Mouse (Mus musculus) T-helper 17 cell (primary cell): ENCODE measurements at regions not wholly inside any gene's neighbourhood (a gene's known extent, or its start where the extent isn't known, plus 50 kb on each side); places are given as distances from the start of the nearest gene placed in this dataset.

Experiments
- in situ Hi-C, 2 experiments: fragments of 300-600 bp; cut with MboI, MseI; formaldehyde crosslinking; loops; 1 replicate in 1 of 2; 2 replicates in 1 of 2; pipeline ENCODE4 v1.15.1; 2025; ENCODE audit warnings: high pct_unique_total_duplicates in 2 of 2

DNA sequence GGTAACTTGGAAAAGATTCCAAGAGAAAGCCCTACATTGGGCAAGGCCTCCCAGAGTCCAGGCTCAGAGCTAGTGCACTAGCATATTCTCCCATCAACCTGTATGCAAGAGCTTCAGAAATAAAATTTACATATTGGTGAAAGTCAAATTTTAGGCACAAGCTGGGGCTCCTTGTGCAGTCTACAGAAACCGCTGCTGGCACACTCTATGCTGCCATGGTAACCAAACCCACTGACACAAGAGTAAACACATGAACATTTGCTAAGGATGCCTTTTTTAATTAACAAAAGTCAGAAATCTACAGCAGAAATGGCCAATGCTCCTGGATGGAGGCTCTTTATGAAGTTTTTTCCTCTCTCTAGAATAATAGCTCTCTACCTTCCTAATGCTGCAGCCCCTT, 75.9 kb upstream of the Gm9747 start:
- in situ Hi-C loops: no loop called here

GRCm38 (mm10) chr1:82158466-82158865, 74.4 kb upstream of the Gm9747 start:
- in situ Hi-C loops: no loop called here

- in situ Hi-C loops: no loop called here
Measured at GRCm38 (mm10) chr1:82159201-82159600, 73.7 kb upstream of the Gm9747 start.

- in situ Hi-C loops: no loop called here
Measured at GRCm38 (mm10) chr1:82162926-82163325, 70.0 kb upstream of the Gm9747 start.

GRCm38 (mm10) chr1:82168158-82168557, 64.8 kb upstream of the Gm9747 start:
- in situ Hi-C loops: no loop called here

DNA sequence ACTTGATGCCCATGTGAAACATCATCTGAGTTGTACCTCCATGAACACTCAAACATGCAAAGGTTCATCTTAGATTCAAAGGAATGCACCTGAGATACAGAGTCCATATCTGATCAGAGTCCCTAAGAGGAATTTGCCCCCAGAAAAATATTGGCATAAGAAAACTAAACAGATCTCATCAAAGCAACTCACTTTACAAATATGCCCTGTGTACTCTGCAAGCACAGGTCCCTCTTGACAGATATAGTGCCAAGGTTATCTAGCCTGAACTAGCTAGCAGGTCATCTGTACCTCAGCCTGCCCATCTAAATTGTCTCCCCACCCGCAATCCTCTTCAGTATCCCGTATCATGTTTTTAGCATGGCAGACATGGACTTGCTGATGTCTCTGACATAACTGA, 64.0 kb upstream of the Gm9747 start:
- in situ Hi-C loops: no loop called here

DNA sequence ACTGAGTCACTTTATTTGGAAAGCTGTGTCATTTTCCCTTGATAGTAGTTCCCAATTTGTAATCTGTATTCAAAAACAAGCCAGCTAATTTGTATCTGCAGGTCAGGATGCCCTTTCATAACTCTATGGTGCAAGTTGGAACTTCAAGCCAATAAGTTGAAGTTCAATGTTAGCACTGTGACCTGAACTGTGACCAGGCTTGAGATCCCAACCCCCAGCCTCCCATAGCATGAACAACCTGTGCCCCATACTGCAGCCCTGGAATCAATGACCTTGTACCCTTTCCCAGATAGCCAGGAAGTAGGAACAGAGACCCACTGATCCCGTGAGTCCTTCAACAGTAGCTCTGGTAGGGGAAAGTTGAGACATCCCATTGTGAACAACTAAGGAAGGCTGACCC, 52.5 kb upstream of the Gm9747 start:
- in situ Hi-C loops: no loop called here
